Mouse (Mus musculus): ENCODE measurements around the gene Syt14. TPM values are rescaled to one million over a fixed set of nuclear protein-coding genes. Genes with fewer than 3 reads are reported as not detected.

Syt14 gene
- polyA plus RNA-seq, 1 experiment from 2014 or later = 3.7 TPM

DNA sequence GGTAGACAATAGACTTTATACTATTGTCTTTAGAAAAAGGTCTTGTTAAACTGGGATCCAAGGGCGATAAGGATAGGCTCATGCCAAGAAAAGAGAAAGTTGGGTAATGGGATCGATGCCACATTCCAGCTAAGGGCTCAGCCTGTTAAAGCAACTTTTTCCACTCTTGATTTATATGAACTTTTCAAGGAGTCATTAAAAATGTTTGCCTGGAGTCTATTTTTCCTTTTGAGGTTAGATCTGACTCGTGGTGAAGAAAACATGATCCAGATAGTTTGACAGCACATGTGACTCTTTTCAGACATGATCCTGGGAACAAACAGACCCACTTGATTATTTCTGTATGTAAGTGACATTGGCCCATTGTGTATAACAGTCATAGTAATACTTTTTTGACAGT is 144.9 kb downstream of the Syt14 start:
- 87% methylated on average over 3 of the region's 3 CpGs for whole genome bisulfite sequencing
- H3K36me3 ChIP-seq = no peaks in the 10 kb centered on the region
- no peaks in the 10 kb centered on the region for H3K27me3 ChIP-seq (ENCODE audit: low read depth, poor library complexity, severe bottlenecking)
- H3K9me3 ChIP-seq (replicated peaks) = no peaks in the 10 kb centered on the region
- no peak for DNase-seq (ENCODE audit: low spot score)
- H3K27ac ChIP-seq (replicated peaks) = no peak overlapping the region
- no peak overlapping the region for H3K4me3 ChIP-seq
- no peaks in the 10 kb centered on the region for H3K4me1 ChIP-seq

DNA sequence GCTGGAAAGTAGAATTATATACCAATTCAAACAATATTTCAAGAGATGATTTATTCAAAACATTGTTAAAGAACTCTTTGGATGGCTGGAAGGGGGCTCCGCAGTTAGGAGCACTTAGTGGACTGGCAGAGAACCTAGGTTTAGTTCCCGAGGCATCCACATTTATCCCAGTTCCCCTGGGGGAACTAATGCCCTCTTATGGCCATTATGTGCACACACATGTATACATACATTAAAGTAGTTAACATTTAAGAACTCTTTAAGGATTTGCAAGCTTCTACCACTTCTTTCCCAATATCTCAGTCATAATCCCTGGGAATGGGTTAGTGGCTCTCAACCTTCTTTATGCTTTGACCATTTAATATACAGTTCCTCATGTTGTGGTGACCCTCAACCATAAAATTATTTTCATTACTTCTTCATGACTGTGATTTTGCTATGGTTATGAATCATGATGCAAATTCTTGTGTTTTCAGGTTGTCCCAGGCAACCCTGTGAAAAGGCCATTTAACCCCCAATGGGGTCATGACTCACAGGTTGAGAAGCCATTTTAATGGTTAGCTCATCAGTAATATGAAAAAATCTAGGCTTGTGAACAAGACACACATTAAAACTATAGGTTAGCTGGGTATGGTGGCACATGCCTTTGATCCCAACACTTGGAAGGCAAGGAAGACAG is 152.8 kb downstream of the Syt14 start:
- DNase-seq (ENCODE audit: low spot score) = no peak
- WGBS = 89% methylated on average over 2 of the region's 2 CpGs
- peaks cover 6% of the 10 kb centered on the region for H3K4me1 ChIP-seq
- no peak overlapping the region for H3K4me3 ChIP-seq
- no peaks in the 10 kb centered on the region for H3K27me3 ChIP-seq (ENCODE audit: low read depth, poor library complexity, severe bottlenecking)
- no peaks in the 10 kb centered on the region for H3K9me3 ChIP-seq (replicated peaks)
- no peaks in the 10 kb centered on the region for H3K36me3 ChIP-seq
- H3K27ac ChIP-seq (replicated peaks) = no peak overlapping the region

DNA sequence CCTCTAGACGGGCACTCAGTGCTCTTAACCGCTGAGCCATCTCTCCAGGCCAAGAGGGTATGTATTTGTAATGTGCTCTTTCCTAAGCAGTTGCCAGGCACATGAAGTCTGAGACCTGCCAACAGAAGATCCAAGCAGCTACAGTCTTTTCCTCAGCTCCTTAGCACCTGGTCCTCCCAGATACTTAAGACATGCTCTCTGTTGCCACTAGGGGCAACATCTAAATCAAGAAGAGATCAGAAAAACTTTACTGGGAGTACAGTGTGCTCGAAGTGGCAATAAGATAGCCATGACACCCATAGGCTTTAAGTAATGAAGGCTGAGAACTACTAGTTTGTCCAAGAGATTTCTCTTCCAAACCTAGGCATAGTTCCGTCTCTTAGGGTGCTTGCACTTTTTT is 155.4 kb downstream of the Syt14 start:
- Histone ChIP-seq H3K4me1 (peaks cover 6% of the 10 kb centered on the region), H3K27ac (replicated peaks) (no peak overlapping the region), H3K36me3 (no peaks in the 10 kb centered on the region), H3K9me3 (replicated peaks) (no peaks in the 10 kb centered on the region), H3K27me3 (ENCODE audit: low read depth, poor library complexity, severe bottlenecking) (no peaks in the 10 kb centered on the region), H3K4me3 (no peak overlapping the region)
- no peak for DNase-seq (ENCODE audit: low spot score)
- 81% methylated on average over 4 of the region's 4 CpGs for WGBS

DNA sequence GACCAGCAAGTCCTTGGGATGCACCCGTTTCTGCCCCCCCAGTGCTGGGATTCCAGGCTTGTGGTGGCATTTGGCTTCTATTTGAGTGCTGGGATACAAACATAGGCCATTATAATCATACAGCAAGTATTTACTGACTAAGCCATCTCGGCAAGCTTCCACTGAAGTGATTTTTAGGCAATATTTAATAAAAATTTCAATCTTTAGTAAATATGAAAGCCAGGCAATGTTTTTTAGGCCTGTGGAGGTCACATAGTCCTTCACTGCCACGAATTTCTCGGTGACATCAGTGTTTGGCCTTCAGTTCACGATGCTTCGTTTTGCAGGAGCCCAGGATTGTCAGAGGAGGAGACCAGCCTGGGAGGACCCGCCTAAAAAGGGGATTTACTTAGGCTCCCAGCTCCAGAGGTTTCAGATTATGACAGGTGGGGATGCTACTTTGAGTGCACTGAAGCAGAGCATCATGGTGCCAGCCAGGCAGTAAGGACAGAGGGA is 156.4 kb downstream of the Syt14 start:
- no peak for DNase-seq (ENCODE audit: low spot score)
- Histone ChIP-seq H3K27ac (replicated peaks) (no peak overlapping the region), H3K9me3 (replicated peaks) (no peaks in the 10 kb centered on the region), H3K36me3 (no peaks in the 10 kb centered on the region), H3K27me3 (ENCODE audit: low read depth, poor library complexity, severe bottlenecking) (no peaks in the 10 kb centered on the region; the same call in 1 of the 2 replicates), H3K4me1 (peaks cover 6% of the 10 kb centered on the region), H3K4me3 (no peak overlapping the region)
- WGBS = 88% methylated on average over 7 of the region's 7 CpGs

DNA sequence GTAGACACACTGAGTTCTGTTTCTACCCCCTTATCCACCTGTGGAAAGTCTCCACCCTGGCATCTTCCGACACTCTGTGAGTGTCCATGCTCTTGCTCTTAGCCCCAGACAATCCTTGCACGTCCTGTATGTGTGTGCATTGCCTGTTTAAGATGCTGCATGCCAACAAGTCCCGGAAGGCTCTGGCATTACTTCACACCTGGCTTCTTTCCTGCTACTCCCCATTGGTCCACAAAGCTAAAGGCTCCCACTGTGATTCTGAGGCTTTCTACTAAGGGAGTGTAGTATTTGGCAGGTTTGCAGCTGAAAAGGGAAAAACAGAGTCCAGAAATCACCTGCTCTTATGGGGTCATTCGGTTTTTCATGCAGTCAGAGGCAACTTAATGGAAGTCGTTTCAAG is 162.7 kb downstream of the Syt14 start:
- Histone ChIP-seq H3K4me1 (no peaks in the 10 kb centered on the region), H3K27me3 (ENCODE audit: low read depth, poor library complexity, severe bottlenecking) (peaks cover 3% of the 10 kb centered on the region; the same call in 1 of the 2 replicates), H3K9me3 (replicated peaks) (no peaks in the 10 kb centered on the region), H3K36me3 (no peaks in the 10 kb centered on the region), H3K4me3 (no peak overlapping the region), H3K27ac (replicated peaks) (no peak overlapping the region)
- no peak for DNase-seq (ENCODE audit: low spot score)
- WGBS = 75% methylated on average over 5 of the region's 5 CpGs

DNA sequence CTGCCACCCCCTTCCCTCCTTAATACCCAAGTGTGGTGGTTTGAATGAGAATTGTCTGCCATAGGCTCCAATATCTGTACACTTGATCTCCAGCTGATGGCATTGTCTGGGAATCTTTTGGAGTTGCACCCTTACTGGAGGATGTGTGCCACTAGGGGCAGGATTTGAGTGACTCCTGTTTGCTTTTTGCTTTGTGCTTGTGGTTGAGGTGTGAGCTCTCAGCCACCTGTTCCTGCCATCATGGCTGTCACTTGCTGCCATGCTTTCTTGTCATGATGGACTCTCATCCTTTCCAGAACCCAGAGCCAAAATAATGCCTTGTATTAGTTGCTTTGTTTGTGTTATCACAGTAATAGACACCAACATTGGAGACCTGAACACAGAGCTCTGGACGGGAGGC is 165.8 kb downstream of the Syt14 start:
- Histone ChIP-seq H3K27me3 (ENCODE audit: low read depth, poor library complexity, severe bottlenecking) (peaks cover 3% of the 10 kb centered on the region; the same call in 1 of the 2 replicates), H3K4me1 (no peaks in the 10 kb centered on the region)

DNA sequence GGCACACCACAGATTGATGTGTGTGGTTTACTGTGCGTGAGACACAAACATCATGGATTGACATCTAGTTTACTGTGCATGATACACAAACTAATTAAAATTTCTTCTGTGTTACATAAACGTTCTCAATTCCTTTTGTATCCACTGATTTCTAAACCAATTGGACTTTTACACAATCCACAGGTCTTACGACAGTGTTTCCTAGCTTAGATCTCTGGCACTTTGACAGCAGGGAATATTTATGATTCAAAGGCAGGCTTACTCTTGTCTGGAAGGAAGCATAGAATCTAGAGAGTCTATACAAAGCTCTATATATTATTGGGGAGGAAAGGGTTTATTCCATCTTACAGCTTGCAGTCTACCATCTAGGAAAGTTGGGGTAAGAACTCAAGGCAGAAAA is 171.1 kb downstream of the Syt14 start:
- Histone ChIP-seq H3K9me3 (replicated peaks) (no peaks in the 10 kb centered on the region), H3K27ac (replicated peaks) (no peak overlapping the region), H3K4me1 (no peaks in the 10 kb centered on the region), H3K27me3 (ENCODE audit: low read depth, poor library complexity, severe bottlenecking) (peaks cover 19% of the 10 kb centered on the region), H3K36me3 (no peaks in the 10 kb centered on the region), H3K4me3 (no peak overlapping the region)
- 86% methylated on average over 3 of the region's 3 CpGs for WGBS
- no peak for DNase-seq (ENCODE audit: low spot score)

More for the DNA sequence above, 165.8 kb downstream of the Syt14 start:
- Histone ChIP-seq H3K4me3 (no peak overlapping the region), H3K36me3 (no peaks in the 10 kb centered on the region), H3K9me3 (replicated peaks) (no peaks in the 10 kb centered on the region), H3K27ac (replicated peaks) (no peak overlapping the region)
- 77% methylated on average over 1 of the region's 1 CpGs for WGBS
- no peak for DNase-seq (ENCODE audit: low spot score)

DNA sequence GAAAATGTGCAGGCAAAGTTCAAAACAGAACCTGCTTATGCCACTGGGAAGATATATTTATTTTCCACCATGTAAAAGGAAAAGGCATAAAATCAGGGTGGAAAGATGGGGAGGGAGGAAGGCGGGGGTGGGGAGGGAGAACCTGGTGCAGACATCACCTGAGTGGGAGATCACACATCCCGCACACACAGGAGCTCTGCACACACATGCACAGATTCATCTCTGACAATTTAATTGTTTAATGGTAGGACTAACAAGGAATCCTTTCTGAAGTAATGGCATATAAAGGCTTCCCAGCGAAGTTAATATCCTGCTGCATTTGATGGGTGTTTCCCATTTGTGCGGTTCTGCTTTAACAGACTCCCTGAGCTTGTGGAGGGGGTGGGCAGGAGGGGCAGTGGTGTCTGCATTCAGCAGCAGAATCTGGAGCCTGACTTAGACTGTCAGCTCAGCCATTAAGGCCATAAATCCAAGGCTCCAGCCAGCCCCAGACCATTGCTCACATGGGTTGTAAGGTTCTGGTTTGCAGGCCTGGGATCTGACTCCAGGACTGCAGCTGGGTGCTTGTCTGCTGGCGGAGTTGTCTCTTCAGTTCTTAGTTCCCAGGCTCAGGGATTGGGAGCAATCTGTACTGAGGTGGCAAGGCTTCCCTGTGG is 174.1 kb downstream of the Syt14 start:
- Histone ChIP-seq H3K9me3 (replicated peaks) (no peaks in the 10 kb centered on the region), H3K4me3 (no peak overlapping the region), H3K36me3 (no peaks in the 10 kb centered on the region), H3K27me3 (ENCODE audit: low read depth, poor library complexity, severe bottlenecking) (peaks cover 50% of the 10 kb centered on the region), H3K27ac (replicated peaks) (no peak overlapping the region), H3K4me1 (peaks cover 2% of the 10 kb centered on the region)
- WGBS = 75% methylated on average over 5 of the region's 5 CpGs
- DNase-seq (ENCODE audit: low spot score) = no peak

DNA sequence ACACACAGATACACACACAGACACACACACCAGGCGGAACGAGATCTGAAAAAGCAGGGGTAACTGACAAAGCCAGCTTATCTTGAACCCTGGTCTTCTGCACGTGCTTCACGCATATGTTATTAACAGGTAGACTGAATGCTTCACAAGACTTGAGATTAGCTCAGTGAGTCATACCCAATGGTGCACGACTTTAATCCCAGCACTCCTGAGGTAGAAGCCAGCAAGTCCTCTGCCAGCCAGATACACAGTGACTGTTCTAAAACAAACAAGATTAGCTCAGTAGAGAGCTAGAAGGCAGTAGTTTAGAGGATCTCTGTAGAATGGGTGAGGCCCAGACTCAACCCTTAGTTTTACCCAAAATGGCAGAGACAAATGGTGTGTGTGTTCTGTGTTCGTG is 175.3 kb downstream of the Syt14 start:
- Histone ChIP-seq H3K4me1 (peaks cover 13% of the 10 kb centered on the region), H3K27me3 (ENCODE audit: low read depth, poor library complexity, severe bottlenecking) (peaks cover 61% of the 10 kb centered on the region), H3K27ac (replicated peaks) (no peak overlapping the region), H3K4me3 (no peak overlapping the region), H3K9me3 (replicated peaks) (no peaks in the 10 kb centered on the region), H3K36me3 (no peaks in the 10 kb centered on the region)
- 54% methylated on average over 6 of the region's 6 CpGs for WGBS
- DNase-seq (ENCODE audit: low spot score) = no peak

DNA sequence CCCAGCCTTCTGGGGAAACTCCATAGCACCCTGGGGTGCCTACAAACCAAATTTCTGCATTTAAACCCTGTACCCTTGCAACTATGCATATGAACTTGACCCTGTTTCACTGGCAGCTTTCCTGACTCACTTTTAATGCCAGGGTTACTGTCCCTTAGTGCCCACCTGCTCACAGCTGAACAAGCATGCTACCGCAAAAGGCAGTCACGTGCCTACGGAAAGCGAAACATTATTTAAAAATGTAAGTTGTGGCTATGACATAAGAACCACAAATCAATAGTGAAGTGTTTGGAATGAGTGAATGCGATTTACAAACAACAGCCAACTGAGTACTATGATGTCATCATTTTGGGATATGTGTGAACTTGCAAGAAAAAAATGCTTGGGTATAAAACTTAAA is 178.0 kb downstream of the Syt14 start:
- Histone ChIP-seq H3K4me3 (no peak overlapping the region), H3K4me1 (peaks cover 33% of the 10 kb centered on the region), H3K36me3 (no peaks in the 10 kb centered on the region), H3K27me3 (ENCODE audit: low read depth, poor library complexity, severe bottlenecking) (peaks cover 88% of the 10 kb centered on the region), H3K9me3 (replicated peaks) (no peaks in the 10 kb centered on the region), H3K27ac (replicated peaks) (no peak overlapping the region)
- WGBS = 91% methylated on average over 5 of the region's 5 CpGs
- no peak for DNase-seq (ENCODE audit: low spot score)

DNA sequence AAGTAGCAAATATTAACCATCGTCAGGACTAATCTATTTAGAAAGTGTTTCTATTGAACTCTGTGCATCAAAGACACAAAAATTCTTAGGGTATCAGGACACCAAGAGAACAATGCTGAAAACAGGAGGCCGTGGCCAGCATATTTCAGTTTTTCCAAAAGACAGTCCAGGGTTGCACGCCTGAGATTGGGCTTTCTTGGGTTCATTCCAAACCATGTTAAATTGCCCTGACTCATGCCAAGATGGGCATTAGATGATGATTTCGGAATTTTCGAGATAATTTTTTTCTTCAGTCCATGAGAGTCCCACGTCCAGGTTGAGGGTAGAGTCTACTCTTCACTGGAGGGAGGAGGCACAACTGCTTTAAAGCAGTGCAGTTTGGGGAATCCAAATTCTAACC is 178.6 kb downstream of the Syt14 start:
- H3K4me3 ChIP-seq = no peak overlapping the region
- H3K9me3 ChIP-seq (replicated peaks) = no peaks in the 10 kb centered on the region
- 69% methylated on average over 6 of the region's 6 CpGs for WGBS
- H3K4me1 ChIP-seq = peaks cover 40% of the 10 kb centered on the region
- H3K27ac ChIP-seq (replicated peaks) = no peak overlapping the region
- no peaks in the 10 kb centered on the region for H3K36me3 ChIP-seq
- DNase-seq (ENCODE audit: low spot score) = no peak
- peaks cover 88% of the 10 kb centered on the region for H3K27me3 ChIP-seq (ENCODE audit: low read depth, poor library complexity, severe bottlenecking)

DNA sequence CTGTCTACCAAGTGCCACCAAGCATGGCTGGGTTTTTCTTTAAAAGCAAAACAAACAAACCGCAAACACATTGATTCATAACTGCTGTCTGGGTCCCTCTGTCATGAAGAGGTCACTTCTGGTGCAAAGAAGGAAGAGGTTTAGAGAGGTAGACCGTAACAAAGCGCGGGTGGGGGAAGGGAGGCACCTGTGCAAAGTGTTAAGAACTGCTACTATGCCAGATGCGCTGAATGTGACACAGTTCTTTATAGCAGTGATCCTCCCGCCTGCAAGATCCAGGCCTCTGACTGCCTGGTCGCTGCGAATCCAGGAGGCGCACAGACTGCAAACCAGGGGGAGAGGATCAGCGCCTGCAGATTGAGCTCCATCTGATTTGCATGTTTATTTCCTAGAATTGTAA is 179.2 kb downstream of the Syt14 start:
- peaks cover 45% of the 10 kb centered on the region for H3K4me1 ChIP-seq
- H3K27me3 ChIP-seq (ENCODE audit: low read depth, poor library complexity, severe bottlenecking) = peaks cover 90% of the 10 kb centered on the region
- no peak overlapping the region for H3K27ac ChIP-seq (replicated peaks)
- H3K4me3 ChIP-seq = no peak overlapping the region
- peak; percentile 43 for DNase-seq (ENCODE audit: low spot score)
- H3K36me3 ChIP-seq = no peaks in the 10 kb centered on the region
- H3K9me3 ChIP-seq (replicated peaks) = no peaks in the 10 kb centered on the region
- 5% methylated on average over 10 of the region's 10 CpGs for WGBS

DNA sequence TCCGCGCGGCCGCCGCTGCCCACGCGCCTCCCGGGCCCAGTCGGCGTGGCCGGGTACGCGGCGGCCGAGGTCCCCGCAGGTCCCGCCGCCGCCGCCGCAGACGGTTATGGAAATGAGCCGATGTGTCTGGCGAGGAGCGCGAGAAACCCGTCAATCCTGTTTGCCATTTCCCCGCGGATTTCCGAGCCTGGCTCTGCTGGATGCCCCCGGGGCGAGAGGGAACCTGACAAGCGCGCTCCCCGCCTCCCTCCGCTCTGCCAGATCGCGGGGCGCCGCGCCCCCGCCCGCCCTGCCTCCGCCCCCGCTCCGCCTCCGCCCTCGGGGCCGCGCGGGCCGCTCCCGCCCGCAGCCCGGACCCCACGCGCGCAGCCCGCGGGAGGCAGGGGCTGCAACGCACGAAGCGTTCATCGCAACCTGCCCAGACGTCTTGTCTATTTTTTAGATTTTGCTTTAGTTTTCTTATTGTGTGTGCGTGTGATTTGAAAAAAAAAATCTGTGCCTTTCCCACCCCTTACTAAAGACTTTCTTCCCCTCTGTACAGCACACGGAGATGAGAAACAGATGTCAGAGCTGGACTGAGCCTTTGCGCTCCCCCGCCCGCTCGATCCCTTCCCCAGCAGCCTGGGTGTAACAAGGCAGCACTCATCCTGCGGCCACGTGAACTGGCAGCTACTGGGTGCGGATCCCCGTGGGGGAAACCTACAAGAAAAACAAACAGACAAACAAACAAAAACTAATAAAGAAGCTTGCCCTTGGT is 179.9 kb downstream of the Syt14 start, which contains the start of gene Sertad4:
Gene Sertad4, minus strand, starts transcription at position 283 of the 757 bp plus-strand sequence.
- Histone ChIP-seq H3K9me3 (replicated peaks) (no peaks in the 10 kb centered on the region), H3K4me1 (peaks cover 53% of the 10 kb centered on the region), H3K27me3 (ENCODE audit: low read depth, poor library complexity, severe bottlenecking) (peaks cover 97% of the 10 kb centered on the region), H3K4me3 (peak within 1 kb of the TSS; percentile 83), H3K27ac (replicated peaks) (peak within 1 kb of the TSS; percentile 92), H3K36me3 (no peaks in the 10 kb centered on the region)
- under 1% methylated on average over 75 of the region's 75 CpGs for WGBS
- DNase-seq (ENCODE audit: low spot score) = peak; percentile 77

Data from midbrain, embryonic 10.5 days (tissue).